Mouse (Mus musculus): Measurements from ENCODE around the gene Gm4969. TPM values are rescaled to one million over a fixed set of nuclear protein-coding genes. Genes with fewer than 3 reads are reported as not detected.

Gene Gm4969
- total RNA-seq, 2 experiments from 2014 or later: 0.34 to 0.62 TPM

DNA sequence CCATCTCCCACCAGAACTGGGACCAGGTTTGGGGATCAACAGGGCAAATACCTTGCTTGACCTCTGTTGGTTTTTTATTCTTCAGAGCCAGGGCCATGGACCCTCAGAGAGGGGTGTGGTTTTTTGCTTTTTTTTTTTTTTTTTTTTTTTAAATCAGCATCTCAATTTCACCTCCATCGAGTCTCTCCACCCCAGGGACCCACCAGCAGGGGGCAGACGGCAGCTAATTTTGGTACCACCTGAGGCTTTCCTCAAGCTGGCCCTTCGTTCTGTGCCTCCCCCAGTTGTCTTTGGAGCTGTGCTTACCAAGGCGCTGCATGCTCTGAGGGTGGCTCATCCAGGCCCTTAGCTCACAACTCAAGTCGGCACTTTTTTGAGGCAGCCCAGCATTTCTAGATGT, 19.2 kb upstream of the Gm4969 start:
- DNase-seq (ENCODE audit: low spot score in 2 of 2): no peak

DNA sequence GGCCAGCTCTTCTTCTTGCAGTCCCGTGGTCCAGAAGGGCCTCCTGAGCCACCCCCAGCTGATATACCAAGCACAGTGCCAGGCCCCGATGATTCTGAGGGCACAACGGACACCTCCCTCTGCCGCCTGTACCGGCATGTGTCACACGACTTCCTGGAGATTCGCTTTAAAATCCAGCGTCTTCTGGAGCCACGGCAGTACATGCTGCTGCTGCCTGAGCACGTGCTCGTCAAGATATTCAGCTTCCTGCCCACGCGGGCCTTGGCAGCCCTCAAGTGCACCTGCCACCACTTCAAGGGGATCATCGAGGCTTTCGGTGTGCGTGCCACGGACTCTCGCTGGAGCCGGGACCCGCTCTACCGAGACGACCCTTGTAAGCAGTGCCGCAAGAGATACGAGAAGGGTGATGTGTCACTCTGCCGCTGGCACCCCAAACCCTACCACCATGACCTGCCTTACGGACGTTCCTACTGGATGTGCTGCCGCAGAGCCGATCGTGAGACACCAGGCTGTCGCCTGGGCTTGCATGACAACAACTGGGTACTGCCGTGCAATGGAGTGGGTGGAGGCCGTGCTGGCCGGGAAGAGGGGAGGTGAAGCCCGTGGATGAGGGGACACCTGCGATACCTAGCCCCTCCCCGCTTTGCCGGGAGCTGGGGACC, 18.6 kb upstream of the Gm4969 start:
- DNase-seq (ENCODE audit: low spot score in 2 of 2): no peak

DNA sequence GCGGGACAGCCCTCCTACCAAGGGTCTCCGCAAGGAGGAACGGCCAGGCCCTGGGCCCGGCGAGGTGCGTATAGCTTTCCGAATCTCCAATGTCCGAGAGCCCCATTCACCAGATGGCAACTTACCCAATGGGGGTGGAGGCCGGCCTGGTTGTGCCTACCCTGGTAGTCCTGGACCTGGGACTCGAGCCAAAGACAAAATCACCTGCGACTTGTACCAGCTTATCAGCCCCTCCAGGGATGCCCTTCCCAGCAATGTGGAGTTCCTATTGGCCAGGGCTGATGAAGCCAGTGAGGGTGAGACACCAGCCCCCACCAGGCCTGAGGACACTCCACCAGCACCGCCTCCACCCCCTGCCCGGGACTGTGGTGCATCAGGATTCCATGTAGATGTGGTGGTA, 18.0 kb upstream of the Gm4969 start:
- no peak for DNase-seq (ENCODE audit: low spot score in 2 of 2)

DNA sequence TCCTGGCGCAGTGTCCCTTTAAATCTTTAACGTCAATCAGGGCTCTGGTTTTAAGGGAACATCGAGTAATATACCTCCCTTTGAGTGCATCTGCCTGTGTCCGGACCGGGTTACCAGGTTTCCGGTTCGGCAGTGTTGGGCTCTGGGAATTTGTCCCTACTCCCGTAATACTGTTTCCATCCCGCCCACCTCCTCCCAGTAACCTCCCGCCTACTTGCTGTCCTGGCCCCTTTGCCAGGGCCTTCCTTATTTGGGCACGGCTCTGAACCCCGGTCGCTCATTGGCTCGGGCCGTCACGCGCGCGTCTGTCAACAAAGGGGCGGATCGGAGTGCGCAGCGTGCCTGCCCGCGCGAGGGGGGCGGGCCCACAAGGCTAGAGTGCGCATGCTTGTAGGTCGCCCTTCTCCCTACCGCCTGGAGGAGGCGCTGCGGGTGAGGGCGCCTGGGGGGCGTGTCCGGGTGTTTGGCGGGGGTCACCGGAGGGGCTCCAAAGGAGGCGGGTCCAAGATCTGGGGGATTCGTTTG, 13.2 kb upstream of the Gm4969 start:
- DNase-seq (ENCODE audit: low spot score in 2 of 2): peak; percentile 97

DNA sequence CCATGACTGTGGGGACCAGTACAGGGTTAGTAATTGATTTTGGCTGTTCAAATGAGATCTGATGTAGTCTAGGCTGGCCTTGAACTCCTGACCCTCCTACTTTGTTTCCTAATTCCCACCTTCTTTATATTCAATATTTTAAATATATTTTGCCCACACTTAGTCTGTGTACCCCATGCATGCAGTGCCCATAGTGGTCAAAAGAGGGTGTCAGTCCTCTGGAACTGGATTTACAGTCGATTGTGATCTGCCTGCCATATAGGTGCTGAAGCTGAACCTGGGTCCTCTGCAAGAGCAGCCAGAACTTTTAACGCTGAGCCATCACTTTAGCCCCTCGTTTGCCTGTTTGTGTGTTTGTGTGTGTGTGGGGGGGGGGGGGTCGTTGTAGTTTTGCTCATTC, 12.5 kb upstream of the Gm4969 start:
- DNase-seq (ENCODE audit: low spot score in 2 of 2): no peak

DNA sequence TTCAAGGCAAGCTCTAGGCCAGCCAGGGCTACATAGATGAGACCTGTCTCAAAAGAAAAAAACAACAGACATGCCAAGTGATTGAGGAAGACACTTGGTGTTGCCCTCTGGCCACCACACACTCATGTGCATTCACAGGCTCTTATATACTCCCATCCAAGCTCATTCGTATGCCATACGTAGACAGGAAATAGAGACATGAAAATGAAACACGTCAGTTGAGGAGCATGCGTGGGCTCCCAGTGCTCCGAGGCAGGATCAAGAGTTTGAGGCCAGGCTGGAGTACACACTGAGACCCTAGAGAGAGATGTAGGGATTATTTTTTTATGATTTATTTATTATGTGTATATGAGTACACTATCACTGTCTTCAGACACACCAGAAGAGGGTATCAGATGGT, 11.2 kb upstream of the Gm4969 start:
- DNase-seq (ENCODE audit: low spot score in 2 of 2): no peak

DNA sequence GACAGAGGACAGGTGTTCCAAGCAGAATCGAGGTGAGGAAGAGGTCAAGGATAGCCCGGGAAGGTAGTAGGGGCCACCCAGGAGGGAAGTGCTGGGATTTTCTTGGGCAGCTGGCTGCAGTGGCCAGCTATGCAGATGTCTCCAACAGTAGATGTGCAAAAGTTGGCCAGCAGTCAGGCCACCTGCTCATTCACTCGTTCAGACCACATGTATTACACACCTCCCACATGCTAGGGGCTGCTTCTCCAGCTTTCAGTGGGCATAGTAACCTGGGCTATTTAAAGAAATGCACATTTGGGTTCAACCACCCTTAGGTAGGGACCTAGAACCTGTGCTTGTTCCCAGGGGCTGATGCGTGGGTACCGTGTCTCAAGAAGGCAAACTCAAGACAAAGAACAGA, 9.6 kb upstream of the Gm4969 start:
- no peak for DNase-seq (ENCODE audit: low spot score in 2 of 2)

DNA sequence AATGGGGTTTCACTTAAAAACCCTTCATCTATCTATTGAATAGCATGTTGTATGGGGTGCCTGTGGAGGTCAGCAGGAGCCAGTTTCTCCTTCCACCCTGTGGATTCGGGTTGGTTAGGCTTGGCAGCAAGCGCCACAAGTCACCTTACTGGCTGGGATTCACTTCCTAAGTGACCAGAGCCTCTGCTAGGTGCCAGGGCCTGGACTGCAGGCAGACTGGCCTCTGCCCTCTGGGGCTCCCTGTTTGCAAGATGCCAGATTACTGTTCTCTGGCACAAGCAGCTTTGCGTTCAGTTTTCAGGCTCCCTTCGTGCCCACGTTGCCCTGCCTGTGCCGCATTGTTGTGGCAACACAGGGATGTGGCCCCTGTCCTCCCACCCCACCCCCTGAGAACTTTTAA, 6.5 kb upstream of the Gm4969 start:
- DNase-seq (ENCODE audit: low spot score in 2 of 2): no peak

DNA sequence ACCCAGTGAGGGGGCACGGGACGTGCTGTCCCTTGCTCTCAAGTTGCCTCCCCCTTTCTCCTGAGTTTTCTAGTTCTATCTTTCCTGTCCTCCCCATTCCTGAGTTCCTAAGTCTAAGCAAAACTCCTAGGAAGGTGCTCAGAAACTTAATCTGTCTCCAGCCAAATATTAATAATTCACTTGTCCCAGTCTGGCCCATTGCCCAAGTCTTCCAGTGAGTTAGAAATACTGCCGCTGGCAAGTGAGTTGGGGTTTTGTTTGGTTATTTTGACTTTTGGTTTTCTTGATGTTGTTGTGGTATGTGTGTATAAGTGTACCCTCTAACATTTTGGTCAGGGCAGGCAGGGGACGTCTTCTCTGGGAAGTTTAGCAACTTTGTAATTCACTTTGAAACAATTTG, 3.5 kb upstream of the Gm4969 start:
- no peak for DNase-seq (ENCODE audit: low spot score in 2 of 2)

DNA sequence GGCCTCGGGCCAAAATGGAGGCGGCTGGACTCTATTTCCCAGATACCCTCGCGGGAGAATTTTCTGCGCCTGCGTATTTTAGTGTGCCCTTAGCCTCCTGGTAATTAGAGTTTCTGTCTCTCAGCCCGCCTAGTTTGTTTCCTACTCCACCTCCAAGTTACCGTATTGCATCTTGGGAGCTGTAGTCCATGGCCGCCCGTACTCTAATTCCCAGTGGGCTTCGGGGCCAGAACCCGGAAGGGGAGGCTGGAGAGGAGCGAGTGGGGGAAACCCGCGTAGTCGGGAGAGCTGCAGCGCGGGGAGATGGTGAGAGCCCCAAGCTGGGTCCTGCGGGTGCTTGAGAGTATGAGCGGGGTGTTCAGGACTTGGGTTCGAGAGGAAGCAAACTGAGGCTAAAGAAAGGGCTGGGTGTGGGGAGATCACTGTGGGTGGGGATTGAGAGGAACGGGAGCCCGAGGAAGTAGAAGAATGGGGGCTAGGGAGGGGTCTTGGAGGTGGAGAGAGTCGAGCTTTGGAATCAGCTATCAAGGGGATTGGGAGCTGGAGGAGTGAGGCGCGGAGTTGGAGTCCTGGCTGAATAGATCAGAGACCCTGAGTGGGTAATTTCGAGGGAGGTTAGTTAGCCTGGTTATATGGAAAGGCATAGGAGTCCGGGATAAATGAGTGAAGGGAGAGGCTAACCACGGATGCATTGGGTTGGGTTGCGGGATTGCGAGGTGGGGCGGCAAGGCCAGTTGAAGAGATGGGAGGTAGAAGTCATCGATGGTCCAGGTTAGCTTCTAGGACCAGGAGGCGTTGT, 1.7 kb upstream of the Gm4969 start, which contains the start of gene Fbxo46:
TSS of gene Fbxo46 (plus strand) at position 229 of the 799 bp plus-strand sequence.
- peak; percentile 69 to 89 for DNase-seq (ENCODE audit: low spot score in 2 of 2)

DNA sequence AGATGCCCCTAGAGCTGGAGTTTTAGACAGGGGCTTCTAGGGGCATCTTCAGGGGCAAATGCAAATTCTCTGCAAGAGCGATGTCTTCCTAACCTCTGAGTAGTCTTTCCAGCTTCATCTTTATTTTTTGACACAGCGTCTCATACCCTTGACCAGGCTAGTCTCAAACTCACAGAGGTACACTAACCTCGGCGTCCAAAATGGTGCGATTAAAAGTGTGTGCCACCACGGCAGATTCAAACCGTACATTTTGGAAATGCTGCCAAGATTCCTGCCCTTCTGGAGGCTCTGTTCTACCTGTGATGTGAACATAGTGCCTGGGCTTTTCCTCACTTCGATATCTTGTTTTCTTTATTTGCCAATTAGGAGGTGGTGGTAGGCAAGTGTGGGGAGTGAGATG, 915 bp upstream of the Gm4969 start:
- no peak for DNase-seq (ENCODE audit: low spot score in 2 of 2)

DNA sequence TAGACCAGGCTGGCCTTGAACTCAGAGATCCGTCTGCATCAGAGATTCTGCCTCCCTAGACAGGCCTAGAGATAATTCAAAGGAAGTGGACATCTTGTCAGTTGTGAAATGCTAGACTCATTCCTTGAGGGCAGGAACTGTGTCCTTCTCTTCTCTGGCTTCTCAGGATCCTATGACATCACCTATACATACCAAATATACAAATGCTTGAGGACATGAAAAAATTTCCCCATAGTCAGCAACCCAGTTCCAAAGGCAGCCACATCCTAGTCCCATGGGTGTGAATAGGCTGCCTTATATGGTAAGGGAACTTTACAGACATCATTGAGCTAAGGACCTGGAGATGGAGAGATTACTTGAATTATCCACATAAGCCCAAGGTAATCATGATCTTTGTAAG, 8.6 kb downstream of the Gm4969 start:
- no peak for DNase-seq (ENCODE audit: low spot score in 2 of 2)

DNA sequence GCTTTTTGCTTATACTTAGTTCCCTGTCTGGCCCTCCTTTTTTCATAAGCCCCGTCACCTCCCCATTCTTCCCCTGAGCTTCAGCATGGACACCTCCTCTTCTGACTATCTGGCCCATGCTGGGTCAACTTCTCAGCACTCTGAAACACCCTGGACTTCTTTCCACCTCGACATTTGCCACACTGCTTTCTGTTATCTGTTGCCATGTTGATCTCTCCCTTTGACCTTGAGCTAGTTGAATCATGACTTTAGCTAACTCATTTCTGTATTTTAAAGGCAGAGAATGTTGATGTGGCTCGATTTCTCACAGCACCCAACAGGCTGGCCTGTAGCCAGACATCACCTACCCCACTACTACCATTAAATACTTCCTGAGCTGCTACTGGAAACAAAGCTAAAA, 10.7 kb downstream of the Gm4969 start:
- DNase-seq (ENCODE audit: low spot score in 2 of 2): no peak

DNA sequence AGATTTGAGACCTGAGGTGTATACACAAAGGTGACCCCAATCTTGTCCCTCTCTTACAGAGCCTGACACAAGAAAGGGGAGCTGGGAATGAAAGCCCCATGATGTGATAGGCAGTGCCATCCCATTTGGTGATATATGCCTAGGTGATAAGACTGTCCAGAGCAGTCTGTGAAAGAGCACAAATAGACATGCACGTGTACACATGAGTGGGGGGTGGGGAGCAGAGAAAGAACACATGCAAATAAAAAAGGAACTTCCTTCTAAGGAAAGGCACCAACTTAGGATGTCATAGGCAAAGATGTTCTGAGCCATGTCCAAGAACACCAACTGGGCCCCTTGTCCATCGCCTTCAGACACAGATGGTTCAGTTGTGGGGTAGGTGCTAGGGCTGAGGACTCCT, 13.7 kb downstream of the Gm4969 start:
- no peak for DNase-seq (ENCODE audit: low spot score in 2 of 2)

DNA sequence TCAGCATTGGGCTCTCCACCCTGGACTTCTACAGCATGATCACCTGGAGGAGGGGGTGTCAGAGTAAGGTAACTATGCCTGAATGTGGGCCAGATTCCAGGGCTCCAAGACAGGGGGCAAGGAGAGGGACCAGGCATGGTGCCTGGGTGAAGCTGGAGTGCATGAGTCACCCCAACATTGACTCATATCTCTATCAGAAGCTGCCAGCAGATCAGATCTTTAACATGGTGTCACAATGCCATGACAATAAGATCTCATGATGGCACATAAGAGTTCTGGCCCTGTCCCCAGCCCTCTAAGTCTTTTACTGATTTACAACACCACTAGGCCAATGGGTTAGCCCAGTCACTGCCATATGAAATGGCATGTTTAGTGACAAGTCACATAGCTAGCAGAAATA, 14.4 kb downstream of the Gm4969 start:
- no peak for DNase-seq (ENCODE audit: low spot score in 2 of 2)

DNA sequence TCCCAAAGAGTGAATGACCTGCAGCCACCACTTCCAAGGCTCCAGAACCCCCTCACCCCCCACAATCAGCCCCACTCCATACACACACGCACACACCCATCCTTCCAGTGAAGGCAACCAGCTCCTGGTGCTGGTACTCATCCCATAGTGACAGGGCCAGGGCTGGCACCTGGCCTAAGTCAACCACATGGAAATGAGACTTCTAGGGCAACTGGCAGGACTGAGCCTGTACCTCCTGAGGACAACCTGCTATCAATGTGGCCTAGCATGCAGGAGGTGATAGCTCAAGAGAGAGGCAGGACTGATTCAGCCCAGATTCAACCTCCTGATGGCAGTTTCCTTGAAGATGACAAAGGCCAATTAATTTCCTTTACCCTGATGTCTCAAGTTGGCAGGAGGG, 17.9 kb downstream of the Gm4969 start:
- no peak for DNase-seq (ENCODE audit: low spot score in 2 of 2)

DNA sequence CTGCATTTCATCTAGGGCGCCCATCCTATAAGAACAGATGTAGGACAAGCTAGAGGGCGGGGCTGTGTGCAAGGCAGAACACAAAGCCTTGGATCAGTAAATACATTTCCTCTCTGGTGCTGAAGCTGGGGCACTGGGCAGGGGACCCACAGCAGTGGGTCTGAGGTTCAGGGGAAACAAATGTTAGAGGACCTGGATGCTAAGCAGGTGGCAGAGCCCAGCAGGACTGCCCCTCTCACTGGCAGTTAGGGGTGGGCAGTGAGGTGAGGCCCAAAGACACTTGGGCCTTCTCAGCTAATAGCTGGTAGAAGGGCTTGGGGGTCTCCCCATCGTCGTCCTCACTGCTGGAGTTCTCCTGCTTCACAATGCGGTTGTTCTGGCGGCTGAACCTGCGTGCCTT, 19.4 kb downstream of the Gm4969 start:
- no peak for DNase-seq (ENCODE audit: low spot score in 2 of 2)

DNA sequence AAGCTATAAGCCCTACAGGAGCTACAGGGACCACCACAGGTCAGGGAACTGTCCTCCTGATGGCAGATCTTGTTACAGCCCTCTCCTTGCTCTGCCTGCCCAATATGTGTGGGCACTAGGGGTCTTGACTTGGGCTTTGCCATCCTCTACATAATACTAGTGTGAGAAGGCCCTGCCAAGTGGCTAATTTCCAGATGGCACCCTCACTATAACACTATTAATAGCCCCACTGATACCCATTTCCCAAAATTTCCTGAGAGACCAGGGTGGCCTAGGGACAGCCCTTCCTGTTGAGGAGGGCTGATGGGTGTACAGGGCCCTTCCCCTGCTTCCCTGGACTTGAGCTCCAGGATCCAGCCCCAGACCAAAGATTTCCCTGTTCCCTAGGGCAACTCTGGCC, 20.3 kb downstream of the Gm4969 start:
- no peak for DNase-seq (ENCODE audit: low spot score in 2 of 2)

DNA sequence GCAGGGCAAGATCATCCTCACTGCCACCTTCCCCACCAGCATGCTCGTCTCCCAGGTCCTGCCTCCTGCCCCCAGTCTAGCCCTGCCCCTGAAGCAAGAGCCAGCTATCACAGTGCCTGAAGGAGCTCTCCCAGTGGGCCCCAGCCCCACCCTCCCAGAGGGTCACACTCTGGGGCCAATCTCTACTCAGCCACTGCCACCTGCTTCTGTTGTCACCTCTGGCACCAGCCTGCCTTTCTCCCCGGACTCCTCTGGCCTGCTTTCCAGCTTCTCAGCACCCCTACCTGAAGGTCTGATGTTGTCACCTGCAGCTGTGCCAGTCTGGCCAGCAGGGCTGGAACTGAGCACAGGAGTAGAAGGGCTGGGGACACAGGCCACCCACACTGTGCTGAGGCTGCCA, 21.0 kb downstream of the Gm4969 start:
- DNase-seq (ENCODE audit: low spot score in 2 of 2): no peak

DNA sequence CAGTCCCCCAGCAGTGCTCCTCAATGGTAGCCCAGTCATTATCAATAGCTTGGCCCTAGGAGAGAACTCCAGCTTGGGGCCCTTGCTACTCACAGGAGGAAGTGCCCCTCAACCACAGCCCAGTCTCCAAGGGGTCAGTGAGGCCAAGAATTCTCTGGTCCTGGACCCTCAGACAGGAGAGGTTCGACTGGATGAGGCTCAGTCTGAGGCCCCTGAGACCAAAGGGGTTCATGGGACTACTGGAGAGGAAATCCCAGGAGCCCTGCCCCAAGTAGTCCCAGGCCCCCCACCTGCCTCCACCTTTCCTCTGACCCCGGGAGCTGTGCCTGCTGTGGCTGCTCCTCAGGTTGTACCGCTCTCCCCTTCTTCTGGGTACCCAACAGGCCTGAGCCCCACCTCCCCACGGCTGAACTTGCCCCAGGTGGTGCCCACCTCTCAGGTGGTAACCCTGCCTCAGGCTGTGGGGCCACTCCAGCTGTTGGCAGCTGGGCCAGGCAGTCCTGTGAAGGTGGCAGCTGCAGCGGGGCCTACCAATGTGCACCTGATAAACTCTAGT, 21.7 kb downstream of the Gm4969 start:
- no peak for DNase-seq (ENCODE audit: low spot score in 2 of 2)

DNA sequence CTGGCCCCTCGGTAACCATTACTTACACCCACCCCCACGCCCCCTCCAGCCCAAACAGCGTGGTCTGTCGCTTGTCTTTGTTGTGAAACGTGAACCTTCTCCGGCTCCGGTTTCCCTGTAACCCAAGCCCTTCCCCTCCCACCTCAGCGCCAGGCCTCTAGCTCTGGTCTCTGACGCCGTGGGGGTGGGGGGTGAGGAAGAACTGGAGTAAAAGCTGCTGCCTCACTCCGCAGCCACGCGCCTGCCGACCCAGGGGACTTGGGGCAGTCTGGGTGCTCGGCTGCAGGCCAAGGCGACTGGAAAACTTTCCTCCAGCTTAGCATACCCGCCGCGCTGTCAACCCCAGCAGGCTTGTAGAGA, 22.4 kb downstream of the Gm4969 start:
- DNase-seq (ENCODE audit: low spot score in 2 of 2): peak; percentile 52 to 76

Data from gastrocnemius, postnatal 4 days (tissue).